Mouse (Mus musculus): ENCODE results near the gene Rinl. TPM values are rescaled to one million over a fixed set of nuclear protein-coding genes. Genes with fewer than 3 reads are reported as not detected.

Rinl gene
- 4.7 and 5.6 TPM in 2 replicates for polyA plus RNA-seq (2015; fragmentation: Nextera tagmentation; extraction: Ambion mirVana)

DNA sequence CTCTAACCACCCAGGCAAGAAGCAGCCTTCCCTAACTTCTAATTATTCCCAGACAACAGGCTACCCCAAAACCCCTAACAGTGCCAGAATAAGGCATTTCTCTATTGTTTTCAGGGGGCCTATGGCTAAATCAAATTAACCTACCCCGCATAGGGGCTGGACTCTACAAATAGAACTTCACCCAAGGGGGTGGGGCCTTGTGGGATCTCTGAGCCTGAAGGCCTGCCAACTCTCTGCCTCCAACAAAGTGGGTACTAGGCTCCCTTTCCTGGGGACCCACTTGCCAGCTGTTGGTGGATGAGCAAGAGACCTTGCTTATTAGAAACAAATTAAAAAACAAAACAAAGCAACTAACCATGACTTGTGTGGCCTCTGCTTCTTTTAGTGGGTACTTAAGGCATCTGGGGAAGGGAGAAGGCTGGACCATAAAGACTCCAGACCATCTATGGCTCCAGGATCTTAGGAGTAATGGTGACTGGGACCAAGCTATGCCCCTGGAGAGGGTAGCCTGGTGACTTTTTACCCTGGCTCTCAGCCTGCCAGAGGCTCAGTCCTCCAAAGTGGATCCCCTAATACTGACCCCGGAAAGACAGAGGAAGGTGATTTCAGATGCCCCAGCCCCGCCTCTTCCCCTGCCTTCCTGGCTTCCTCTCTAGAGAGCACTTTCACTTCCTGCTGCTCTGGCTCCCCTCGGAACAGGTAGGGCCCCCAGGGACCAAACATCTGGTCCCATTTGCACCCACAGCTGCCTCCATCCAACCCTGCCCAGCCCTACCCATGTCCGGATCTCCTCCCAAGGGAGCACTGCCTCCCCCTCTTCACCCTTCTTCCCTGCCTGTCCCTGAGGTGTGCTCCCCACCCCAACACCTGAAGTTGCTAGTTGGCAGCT is at the start of gene Rinl:
Rinl (plus strand) TSS at position 663 of the 889 bp plus-strand sequence.
- Histone ChIP-seq H3K9me3 (no peaks in the 10 kb centered on the region), H3K4me3 (no peak within 1 kb of the TSS), H3K4me2 (no peak within 1 kb of the TSS), H3K36me3 (peaks cover 39% of the 10 kb centered on the region), H3K4me1 (peaks cover 27% of the 10 kb centered on the region), H3K27me3 (no peaks in the 10 kb centered on the region), H3K9ac (no peak within 1 kb of the TSS), H3K27ac (peak within 1 kb of the TSS; percentile 40)
- 53% methylated on average over 5 of the region's 5 CpGs for WGBS
- ATAC-seq (ENCODE audit: insufficient number of reproducible peaks, low FRiP score, low TSS enrichment, low read depth): no peak

DNA sequence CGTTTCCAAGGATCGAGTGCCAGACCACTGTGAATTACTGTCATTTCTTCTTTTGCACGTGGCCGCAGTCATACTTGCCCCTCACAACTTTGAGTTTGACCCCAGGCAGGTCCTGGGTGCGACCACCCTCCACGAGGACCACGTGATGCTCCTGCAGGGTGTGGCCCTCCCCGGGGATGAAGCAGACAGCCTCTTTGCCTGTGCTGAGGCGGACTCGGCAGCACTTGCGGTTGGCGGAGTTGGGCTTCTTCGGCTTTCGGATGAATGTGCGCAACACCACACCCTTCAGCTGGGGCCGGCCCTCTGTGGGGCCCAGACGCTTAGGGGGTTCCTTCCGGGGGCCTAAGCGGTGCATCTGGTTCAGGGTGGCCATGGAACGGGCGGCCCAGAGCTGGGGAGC is 48.9 kb upstream of the Rinl start:
- H3K27me3 ChIP-seq: no peaks in the 10 kb centered on the region
- no peaks in the 10 kb centered on the region for H3K9me3 ChIP-seq
- H3K27ac ChIP-seq: no peak overlapping the region
- no peak overlapping the region for H3K4me2 ChIP-seq
- H3K9ac ChIP-seq: no peak overlapping the region
- H3K36me3 ChIP-seq: peaks cover 62% of the 10 kb centered on the region
- WGBS: 94% methylated on average over 21 of the region's 21 CpGs
- ATAC-seq (ENCODE audit: insufficient number of reproducible peaks, low FRiP score, low TSS enrichment, low read depth): no peak
- H3K4me3 ChIP-seq: no peak overlapping the region
- peaks cover 17% of the 10 kb centered on the region for H3K4me1 ChIP-seq

DNA sequence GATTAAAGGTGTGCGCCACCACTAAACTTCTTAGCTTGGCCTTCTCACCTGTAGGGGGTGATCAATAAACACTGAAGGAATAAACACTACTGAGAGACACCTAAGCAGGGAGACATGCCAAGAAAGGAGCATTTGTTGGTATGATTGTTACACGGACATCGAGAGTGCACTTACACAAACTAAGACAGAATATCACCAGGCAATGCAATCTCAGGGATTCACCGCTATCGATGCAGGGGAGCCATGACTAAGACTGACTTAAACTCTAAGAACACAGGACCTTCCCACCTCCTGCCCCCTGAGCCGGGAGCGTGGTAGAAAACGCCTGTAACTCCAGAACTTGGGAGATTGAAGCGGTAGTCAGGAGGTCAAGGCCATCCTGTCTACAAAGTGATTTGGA is 47.8 kb upstream of the Rinl start:
- no peak for ATAC-seq (ENCODE audit: insufficient number of reproducible peaks, low FRiP score, low TSS enrichment, low read depth)
- no peaks in the 10 kb centered on the region for H3K27me3 ChIP-seq
- 33% methylated on average over 9 of the region's 9 CpGs for WGBS
- H3K4me1 ChIP-seq: peaks cover 17% of the 10 kb centered on the region
- peak overlapping the region; percentile 69 for H3K9ac ChIP-seq
- H3K9me3 ChIP-seq: no peaks in the 10 kb centered on the region
- peak overlapping the region; percentile 77 for H3K4me2 ChIP-seq
- peak overlapping the region; percentile 79 for H3K4me3 ChIP-seq
- peak overlapping the region; percentile 78 for H3K27ac ChIP-seq
- H3K36me3 ChIP-seq: peaks cover 59% of the 10 kb centered on the region

DNA sequence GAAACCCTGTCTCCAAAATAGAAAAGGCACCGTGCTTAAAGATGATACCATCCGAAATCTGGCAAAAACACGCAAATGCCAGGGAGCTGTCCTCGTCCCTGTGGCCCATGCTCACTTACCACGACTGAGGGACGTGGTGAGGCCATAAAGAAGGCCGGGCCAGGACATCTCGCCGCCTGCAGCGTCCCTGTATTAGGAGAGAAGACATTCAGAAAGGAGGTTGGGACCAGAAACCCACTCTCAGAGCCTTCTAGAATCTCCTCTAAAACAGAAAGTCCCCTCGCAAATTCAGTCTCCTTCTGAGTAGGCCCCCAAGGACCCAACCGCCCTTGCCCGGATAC is 47.4 kb upstream of the Rinl start:
- Histone ChIP-seq H3K27ac (peak overlapping the region; percentile 78), H3K27me3 (no peaks in the 10 kb centered on the region), H3K4me3 (peak overlapping the region; percentile 79), H3K9me3 (no peaks in the 10 kb centered on the region), H3K4me1 (peaks cover 17% of the 10 kb centered on the region), H3K36me3 (peaks cover 59% of the 10 kb centered on the region), H3K9ac (peak overlapping the region; percentile 69), H3K4me2 (peak overlapping the region; percentile 77)
- WGBS: under 1% methylated on average over 13 of the region's 13 CpGs
- ATAC-seq (ENCODE audit: insufficient number of reproducible peaks, low FRiP score, low TSS enrichment, low read depth): 0 out of 2 replicates have a peak, but pooled peaks have one; percentile 2

DNA sequence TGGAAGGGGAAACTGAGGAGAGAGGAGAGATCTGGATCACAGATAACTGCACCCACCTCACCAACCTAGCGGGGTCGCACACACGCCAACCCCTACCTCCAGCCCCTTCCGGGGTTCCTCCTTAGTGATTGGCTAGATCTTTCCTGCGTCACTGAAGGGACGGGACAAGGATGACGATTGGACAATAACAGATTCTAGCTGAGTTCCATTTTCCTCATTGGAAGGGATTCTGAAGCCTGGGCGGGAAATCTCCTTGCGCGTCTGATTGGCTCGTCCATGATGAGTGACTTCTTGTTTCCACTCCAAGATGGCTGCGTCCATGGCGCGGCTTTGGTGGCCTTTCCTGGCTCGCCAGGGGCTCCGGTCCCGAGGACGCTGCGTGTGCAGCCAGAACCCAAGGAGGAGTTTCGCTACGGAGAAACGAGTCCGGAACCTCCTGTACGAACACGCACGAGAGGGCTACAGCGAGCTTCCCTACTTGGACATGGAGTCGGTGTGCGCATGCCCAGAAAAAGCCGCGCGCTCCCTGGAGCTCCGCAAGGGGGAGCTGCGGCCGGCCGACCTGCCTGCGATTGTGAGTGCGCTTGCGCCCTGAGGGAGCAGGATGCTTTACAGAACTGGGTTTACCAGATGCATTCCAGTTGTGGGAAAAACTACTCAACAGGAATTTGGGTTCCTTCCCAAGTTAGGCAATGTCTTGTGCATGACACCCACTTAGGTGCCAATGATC is 46.9 kb upstream of the Rinl start, which contains the start of the genes Mrps12 and Sars2:
Mrps12 (minus strand) TSS at position 112 of the 730 bp plus-strand sequence.
Sars2 (plus strand) TSS at position 284 of the 730 bp plus-strand sequence.
- peak; percentile 97 for ATAC-seq (ENCODE audit: insufficient number of reproducible peaks, low FRiP score, low TSS enrichment, low read depth)
- peak within 1 kb of the TSS; percentile 79 for H3K4me3 ChIP-seq
- H3K4me2 ChIP-seq: peak within 1 kb of the TSS; percentile 77
- 0% methylated on average over 39 of the region's 39 CpGs for WGBS
- peak within 1 kb of the TSS; percentile 93 for H3K27ac ChIP-seq
- no peaks in the 10 kb centered on the region for H3K9me3 ChIP-seq
- H3K36me3 ChIP-seq: peaks cover 59% of the 10 kb centered on the region
- H3K4me1 ChIP-seq: peaks cover 17% of the 10 kb centered on the region
- no peaks in the 10 kb centered on the region for H3K27me3 ChIP-seq
- peak within 1 kb of the TSS; percentile 71 for H3K9ac ChIP-seq

DNA sequence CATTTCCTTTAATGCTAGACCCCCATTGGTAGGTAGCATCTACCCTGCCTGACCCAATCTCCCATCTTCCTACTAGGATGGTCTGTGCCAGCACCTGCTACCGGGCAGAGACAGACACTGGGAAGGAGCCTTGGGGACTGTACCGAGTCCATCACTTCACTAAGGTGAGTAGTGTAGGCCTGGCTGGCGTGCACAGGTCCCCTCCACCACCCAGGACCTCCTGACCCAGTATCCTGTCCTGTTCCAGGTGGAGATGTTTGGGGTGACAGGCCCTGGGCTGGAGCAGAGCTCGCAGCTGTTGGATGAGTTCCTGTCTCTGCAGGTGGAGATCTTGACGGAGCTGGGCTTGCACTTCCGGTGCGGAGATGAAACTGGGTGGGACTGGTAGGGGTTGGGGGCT is 38.8 kb upstream of the Rinl start:
- no peak for ATAC-seq (ENCODE audit: insufficient number of reproducible peaks, low FRiP score, low TSS enrichment, low read depth)

DNA sequence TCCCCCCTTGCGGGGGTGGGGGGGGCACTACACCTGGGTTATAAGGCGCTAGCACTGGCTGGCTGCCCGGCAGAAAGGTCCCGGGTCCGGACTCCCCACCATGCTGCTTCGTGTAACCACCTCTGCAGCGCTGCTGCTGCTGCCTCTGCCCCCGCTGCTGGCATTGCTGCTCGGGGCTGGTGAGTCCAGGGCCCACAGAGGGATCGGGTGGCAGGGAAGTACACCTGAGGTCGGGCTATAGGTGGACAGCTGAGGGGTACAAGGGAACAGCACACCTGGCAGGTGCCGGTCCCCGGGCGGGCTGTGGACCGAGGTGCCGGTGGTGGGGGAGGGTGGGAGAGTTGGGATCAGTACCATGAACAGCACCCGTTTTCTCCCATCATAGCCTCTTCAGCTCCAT is 32.7 kb upstream of the Rinl start, which contains the start of gene Ccer2:
Ccer2 (plus strand) TSS at position 96 of the 400 bp plus-strand sequence.
- Histone ChIP-seq H3K36me3 (peaks cover 45% of the 10 kb centered on the region), H3K9me3 (no peaks in the 10 kb centered on the region), H3K4me3 (peak within 1 kb of the TSS; percentile 3; the same call in 1 of the 2 replicates), H3K4me1 (peaks cover 12% of the 10 kb centered on the region), H3K27me3 (peaks cover 24% of the 10 kb centered on the region), H3K4me2 (peak within 1 kb of the TSS; percentile 19), H3K27ac (no peak within 1 kb of the TSS), H3K9ac (no peak within 1 kb of the TSS)
- ATAC-seq (ENCODE audit: insufficient number of reproducible peaks, low FRiP score, low TSS enrichment, low read depth): no peak
- 2% methylated on average over 17 of the region's 17 CpGs for whole genome bisulfite sequencing

More for the DNA sequence above, 38.8 kb upstream of the Rinl start:
- no peak overlapping the region for H3K9ac ChIP-seq
- peaks cover 3% of the 10 kb centered on the region; the same call in 1 of the 2 replicates for H3K4me1 ChIP-seq
- peaks cover 56% of the 10 kb centered on the region for H3K36me3 ChIP-seq
- no peak overlapping the region for H3K4me3 ChIP-seq
- WGBS: 93% methylated on average over 7 of the region's 7 CpGs
- H3K27me3 ChIP-seq: no peaks in the 10 kb centered on the region
- no peak overlapping the region for H3K27ac ChIP-seq
- H3K9me3 ChIP-seq: no peaks in the 10 kb centered on the region
- H3K4me2 ChIP-seq: no peak overlapping the region

DNA sequence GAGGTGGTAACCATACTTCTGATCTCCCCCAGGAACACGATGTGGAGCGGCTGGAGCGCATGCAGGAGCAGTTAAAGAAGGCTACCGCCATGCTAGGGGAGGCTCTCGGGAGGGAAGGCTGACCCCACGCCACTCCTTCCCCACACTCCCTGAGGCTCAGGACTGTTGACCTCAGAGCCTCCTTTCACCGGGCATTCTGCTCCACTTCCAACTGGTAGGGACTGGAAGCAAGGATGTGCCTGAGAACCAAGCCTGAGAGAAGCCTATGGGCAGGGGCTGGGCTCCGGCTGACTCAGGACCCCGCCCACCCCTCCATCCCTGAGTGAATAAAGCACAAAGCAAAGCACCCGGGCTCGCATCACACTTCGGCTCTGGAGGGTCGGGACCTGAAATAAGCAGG is 30.1 kb upstream of the Rinl start:
- H3K27ac ChIP-seq: no peak overlapping the region
- no peak overlapping the region for H3K4me3 ChIP-seq
- ATAC-seq (ENCODE audit: insufficient number of reproducible peaks, low FRiP score, low TSS enrichment, low read depth): no peak
- WGBS: 81% methylated on average over 13 of the region's 13 CpGs
- H3K36me3 ChIP-seq: peaks cover 49% of the 10 kb centered on the region
- no peak overlapping the region for H3K4me2 ChIP-seq
- peaks cover 12% of the 10 kb centered on the region for H3K4me1 ChIP-seq
- no peak overlapping the region for H3K9ac ChIP-seq
- no peaks in the 10 kb centered on the region for H3K9me3 ChIP-seq
- peaks cover 24% of the 10 kb centered on the region for H3K27me3 ChIP-seq

DNA sequence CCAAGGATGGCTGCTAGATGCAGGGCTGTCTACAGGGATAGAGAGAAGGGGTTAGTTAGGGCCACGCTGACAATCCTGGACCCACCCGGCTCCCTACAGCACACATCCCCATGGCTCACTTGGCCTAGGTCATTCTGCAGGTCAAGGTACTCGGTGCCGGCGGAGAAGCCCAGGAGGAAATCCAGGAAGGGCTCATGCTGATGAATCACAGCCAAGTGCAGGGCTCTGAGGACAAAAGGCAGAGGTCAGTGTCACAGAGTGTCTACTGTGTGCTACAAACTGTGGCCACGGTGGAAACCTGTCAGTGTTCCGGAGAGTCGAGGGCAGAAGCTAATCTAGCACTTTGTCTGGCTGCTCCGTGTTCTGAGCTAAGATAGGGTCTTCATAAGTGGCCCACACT is 26.9 kb upstream of the Rinl start:
- Histone ChIP-seq H3K36me3 (peaks cover 45% of the 10 kb centered on the region), H3K27me3 (peaks cover 8% of the 10 kb centered on the region), H3K4me1 (peaks cover 9% of the 10 kb centered on the region), H3K27ac (no peak overlapping the region), H3K9me3 (no peaks in the 10 kb centered on the region), H3K4me3 (no peak overlapping the region), H3K9ac (no peak overlapping the region), H3K4me2 (no peak overlapping the region)
- no peak for ATAC-seq (ENCODE audit: insufficient number of reproducible peaks, low FRiP score, low TSS enrichment, low read depth)
- 93% methylated on average over 9 of the region's 9 CpGs for WGBS

DNA sequence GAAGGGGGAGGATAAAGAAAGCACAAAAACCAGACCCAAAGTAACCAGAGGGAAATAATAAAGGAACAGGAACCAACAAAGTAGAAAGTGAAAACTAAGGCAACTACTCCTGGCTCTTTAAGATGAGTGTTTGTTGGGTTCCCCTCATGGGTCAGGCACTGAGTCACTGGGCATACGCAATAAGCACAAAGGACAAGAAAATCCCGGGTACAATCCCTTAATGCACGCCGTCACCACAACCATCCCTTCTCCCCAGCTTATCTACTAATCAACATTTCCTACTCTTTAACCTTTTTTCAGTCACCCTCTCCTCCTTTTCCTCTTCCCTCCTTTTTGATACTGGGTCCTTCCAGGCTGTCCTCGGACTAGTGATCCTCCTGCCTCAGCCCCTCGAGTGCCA is 23.6 kb upstream of the Rinl start:
- peak overlapping the region; percentile 78 for H3K4me3 ChIP-seq
- peaks cover 21% of the 10 kb centered on the region for H3K36me3 ChIP-seq
- WGBS: 86% methylated on average over 6 of the region's 6 CpGs
- H3K4me1 ChIP-seq: peaks cover 20% of the 10 kb centered on the region
- no peak for ATAC-seq (ENCODE audit: insufficient number of reproducible peaks, low FRiP score, low TSS enrichment, low read depth)
- no peak overlapping the region for H3K27ac ChIP-seq
- peak overlapping the region; percentile 71 for H3K4me2 ChIP-seq
- H3K9ac ChIP-seq: no peak overlapping the region
- H3K9me3 ChIP-seq: no peaks in the 10 kb centered on the region
- no peaks in the 10 kb centered on the region for H3K27me3 ChIP-seq

DNA sequence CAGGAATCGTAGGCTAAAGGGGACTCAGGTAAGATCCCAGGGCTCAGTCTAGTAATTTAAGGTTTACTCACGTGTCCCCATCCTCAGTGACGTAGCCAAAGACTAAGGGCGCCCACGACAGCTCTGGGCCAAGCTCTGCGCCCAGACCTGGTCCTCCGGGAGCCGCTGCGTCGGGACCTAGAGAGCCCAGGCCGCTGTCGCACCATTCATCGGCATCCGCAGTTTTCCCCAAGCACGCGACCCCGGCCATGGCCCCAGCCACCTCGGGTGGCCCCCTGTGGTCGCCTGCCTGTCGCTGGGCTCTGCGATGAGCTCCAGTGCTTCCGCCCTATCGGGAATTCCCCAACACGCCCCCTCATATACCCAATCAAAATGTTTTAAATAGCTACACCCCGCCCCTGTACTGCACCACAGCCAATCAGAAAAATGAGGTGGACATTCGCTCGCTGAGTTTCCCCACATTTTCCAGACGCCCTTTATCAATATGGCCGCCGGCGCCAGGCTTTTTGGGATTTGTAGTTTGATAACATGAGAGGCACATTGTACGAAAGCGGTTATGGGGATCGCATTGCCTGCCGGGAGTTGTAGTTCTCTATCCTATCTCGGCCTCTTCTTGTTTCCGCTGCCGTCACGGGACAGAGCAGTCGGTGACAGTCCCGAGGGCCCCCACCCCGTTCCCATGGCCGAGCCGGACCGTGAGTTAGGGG is 22.4 kb upstream of the Rinl start, which contains the start of gene Sirt2:
Sirt2 (plus strand) TSS at position 563 of the 707 bp plus-strand sequence.
- Histone ChIP-seq H3K4me3 (peak within 1 kb of the TSS; percentile 78), H3K27ac (0 out of 2 replicates have a peak within 1 kb of the TSS, but pooled peaks have one; percentile 1), H3K36me3 (peaks cover 10% of the 10 kb centered on the region), H3K27me3 (no peaks in the 10 kb centered on the region), H3K9me3 (no peaks in the 10 kb centered on the region), H3K4me2 (peak within 1 kb of the TSS; percentile 71), H3K9ac (peak within 1 kb of the TSS; percentile 58), H3K4me1 (peaks cover 20% of the 10 kb centered on the region)
- WGBS: under 1% methylated on average over 45 of the region's 45 CpGs
- ATAC-seq (ENCODE audit: insufficient number of reproducible peaks, low FRiP score, low TSS enrichment, low read depth): peak; percentile 98
